Mouse (Mus musculus): ENCODE results near the gene Sprtn.

The Sprtn gene

GRCm38 (mm10) chr8:124947865-124948732, 50.4 kb downstream of the Sprtn start:
- DNase-seq = peak; percentile 68

GRCm38 (mm10) chr8:124948733-124949111, 51.0 kb downstream of the Sprtn start:
- no peak for DNase-seq

GRCm38 (mm10) chr8:124949209-124950068, 51.8 kb downstream of the Sprtn start, which contains the start of gene Egln1:
Egln1 (minus strand) TSS chr8:124949324.
- peak; percentile 94 for DNase-seq

GRCm38 (mm10) chr8:124950069-124950456, 52.4 kb downstream of the Sprtn start:
- peak; percentile 39 for DNase-seq

DNA sequence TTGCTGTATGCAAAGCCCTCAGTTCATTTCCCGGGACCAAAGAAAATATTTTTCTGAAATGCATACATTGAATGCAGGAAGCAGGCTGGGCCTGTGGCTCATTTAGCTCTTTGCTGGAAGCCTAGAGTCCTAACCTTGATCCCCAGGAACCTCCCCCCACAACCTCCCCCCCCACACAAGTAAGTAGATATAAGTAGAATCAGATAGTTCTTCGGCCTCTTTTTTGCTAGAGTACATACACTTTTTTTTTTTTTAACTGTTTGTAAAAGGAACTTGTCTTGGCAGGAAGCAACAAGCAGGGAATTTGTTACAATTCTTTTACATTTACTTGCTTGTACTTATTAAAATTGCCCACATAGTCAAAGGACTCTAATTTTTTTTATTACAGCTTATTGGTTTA, 53.2 kb downstream of the Sprtn start:
- no peak for DNase-seq

GRCm38 (mm10) chr8:124953188-124953587, 55.5 kb downstream of the Sprtn start:
- DNase-seq = no peak

DNA sequence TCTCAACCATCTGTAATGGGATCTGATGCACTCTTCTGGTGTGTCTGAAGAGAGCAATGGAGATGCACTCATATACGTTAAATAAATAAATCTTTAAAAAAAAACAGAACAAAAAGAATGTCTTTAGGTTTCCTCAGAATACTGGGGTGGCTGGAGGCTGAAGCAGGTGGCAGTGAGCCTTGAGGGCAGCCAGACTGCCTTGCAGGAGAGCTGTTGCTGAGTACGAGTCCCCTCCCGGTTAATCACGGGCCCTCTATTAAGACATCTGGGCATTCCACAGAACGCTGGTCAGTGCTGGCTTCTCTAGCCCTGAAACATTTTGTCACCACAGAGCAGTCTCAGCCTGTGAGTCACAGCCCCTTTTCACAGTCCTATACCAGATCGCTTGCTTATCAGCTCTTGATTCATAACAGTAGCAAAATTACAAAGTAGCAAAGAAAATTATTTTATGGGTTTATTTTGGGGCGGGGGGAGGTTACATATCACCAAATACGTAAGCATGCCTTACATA, 56.9 kb downstream of the Sprtn start:
- DNase-seq = no peak
